Mouse (Mus musculus) hindbrain, embryonic 10.5 days (tissue): ENCODE results near the gene Stx1a. TPM values are rescaled to one million over a fixed set of nuclear protein-coding genes. Genes with fewer than 3 reads are reported as not detected.
A peak's percentile ranks its signal among the peaks of the same experiment; 100 is the strongest.

ENCODE experiments used
- DNase-seq: peaks from one replicate; pipeline ENCODE4 v3.0.0-alpha.2; 2017; ENCODE audit warnings: low spot score
- H3K27ac ChIP-seq: fragments of 300-500 bp; sonication (generic); 2 replicates; pipeline ENCODE4 v1.5.1; 2016; ENCODE audit warnings: mild to moderate bottlenecking, moderate library complexity
- H3K27me3 ChIP-seq: fragments of 300-500 bp; sonication (generic); 2 replicates; pipeline ENCODE4 v1.6.1; 2016; ENCODE audit warnings: mild to moderate bottlenecking; ENCODE audit not compliant: poor library complexity, insufficient read depth, severe bottlenecking
- H3K36me3 ChIP-seq: fragments of 300-500 bp; sonication (generic); 2 replicates; pipeline ENCODE4 v1.6.1; 2016; ENCODE audit warnings: mild to moderate bottlenecking, moderate library complexity
- H3K4me1 ChIP-seq: fragments of 300-500 bp; sonication (generic); replicated peaks from 2 replicates; pipeline ENCODE4 v1.6.1; 2016; ENCODE audit warnings: mild to moderate bottlenecking
- H3K4me3 ChIP-seq: fragments of 300-500 bp; sonication (generic); 2 replicates; pipeline ENCODE4 v1.5.1; 2016; ENCODE audit warnings: mild to moderate bottlenecking, moderate library complexity
- H3K9me3 ChIP-seq: fragments of 300-500 bp; sonication (generic); 2 replicates; pipeline ENCODE4 v1.6.1; 2016; ENCODE audit warnings: mild to moderate bottlenecking, moderate library complexity
- WGBS: fragments of 180-500 bp; shearing (Covaris S2); methylation state at CpG from one replicate; pipeline ENCODE4 v1.1.7; 2016; 5-methylcytosine and 5-hydroxymethylcytosine counted together
- polyA plus RNA-seq: library from polyadenylated mRNA; unstranded; fragments of >200 nt; fragmentation: Nextera tagmentation; extraction: Ambion mirVana; gene quantifications from 2 replicates; pipeline ENCODE4 v1.2.1, GENCODE M21; 2016

The Stx1a gene
- polyA plus RNA-seq, result 17.0 and 20.5 TPM in 2 replicates

DNA sequence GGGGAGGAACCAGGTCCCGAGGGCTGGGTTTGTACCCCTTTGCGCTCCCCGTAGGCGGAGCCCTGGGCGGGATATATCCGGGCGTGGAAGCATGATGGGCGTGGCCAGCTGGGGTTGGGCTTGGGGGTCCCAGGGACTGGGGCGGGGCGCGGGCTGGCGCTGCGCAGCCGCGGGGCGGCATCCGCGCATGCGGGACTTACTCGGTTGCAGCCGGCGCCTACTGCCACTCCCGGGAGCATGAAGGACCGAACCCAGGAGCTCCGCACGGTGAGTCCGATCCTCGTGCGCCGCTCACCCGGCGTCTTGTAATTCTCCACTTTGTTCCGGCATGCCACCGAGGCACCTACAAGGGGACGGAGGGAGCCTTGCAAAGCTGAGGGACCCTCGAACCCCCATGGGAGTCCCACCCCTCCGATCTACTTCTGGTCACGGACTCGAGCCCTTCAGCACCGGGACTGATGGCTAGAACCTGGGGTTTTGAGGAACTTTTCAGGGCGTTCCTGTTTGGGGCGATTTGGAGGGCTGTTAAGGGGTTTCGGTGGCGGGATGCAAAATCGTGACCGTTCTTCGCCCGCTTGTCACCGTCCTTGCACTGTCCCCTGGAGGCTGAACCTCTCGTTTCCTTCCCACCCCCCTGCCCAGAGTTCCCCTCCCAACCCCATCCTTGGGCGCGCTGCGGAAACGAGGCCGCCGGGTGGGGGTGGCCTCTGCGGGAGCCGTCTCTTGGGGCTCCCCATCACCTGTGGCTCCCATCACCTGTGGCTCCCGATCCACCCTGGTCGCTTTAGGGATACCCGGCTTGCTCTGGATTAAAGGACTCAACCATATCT lies at the start of gene Stx1a:
TSS of gene Stx1a (plus strand) at position 139 of the 830 bp plus-strand sequence.
- Histone ChIP-seq H3K27me3 (peaks cover 17% of the 10 kb centered on the region; the same call in 1 of the 2 replicates), H3K27ac (peak within 1 kb of the TSS; percentile 90), H3K9me3 (no peaks in the 10 kb centered on the region), H3K36me3 (no peaks in the 10 kb centered on the region), H3K4me3 (peak within 1 kb of the TSS; percentile 88), H3K4me1 (peaks cover 41% of the 10 kb centered on the region)
- DNase-seq, result peak; percentile 91
- 1% methylated on average over 61 of the region's 61 CpGs for WGBS

DNA sequence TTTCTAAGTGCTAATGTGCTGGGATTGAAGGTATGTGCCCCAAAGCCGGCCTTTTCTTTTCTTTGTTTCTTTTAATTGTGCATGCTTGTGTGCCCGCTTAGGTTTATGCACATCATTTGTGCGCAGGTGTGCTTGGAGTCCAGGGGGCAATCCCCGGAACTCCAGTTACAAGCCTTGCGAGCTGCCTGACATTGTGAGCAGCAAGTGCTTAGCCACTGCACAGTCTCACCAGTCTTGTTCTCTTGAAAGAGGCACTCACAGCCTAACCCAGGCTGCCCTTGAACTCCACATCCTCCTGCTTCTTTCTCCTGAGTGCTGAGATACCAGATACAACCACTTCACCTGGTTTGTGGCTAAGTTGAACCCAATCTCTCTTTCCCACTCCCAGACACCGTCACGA lies 49.8 kb upstream of the Stx1a start:
- WGBS, result 88% methylated on average over 7 of the region's 7 CpGs
- no peak overlapping the region for H3K27ac ChIP-seq
- no peaks in the 10 kb centered on the region for H3K27me3 ChIP-seq
- no peak for DNase-seq
- H3K4me1 ChIP-seq, result no peaks in the 10 kb centered on the region
- no peak overlapping the region for H3K4me3 ChIP-seq
- H3K36me3 ChIP-seq, result no peaks in the 10 kb centered on the region
- H3K9me3 ChIP-seq, result no peaks in the 10 kb centered on the region

DNA sequence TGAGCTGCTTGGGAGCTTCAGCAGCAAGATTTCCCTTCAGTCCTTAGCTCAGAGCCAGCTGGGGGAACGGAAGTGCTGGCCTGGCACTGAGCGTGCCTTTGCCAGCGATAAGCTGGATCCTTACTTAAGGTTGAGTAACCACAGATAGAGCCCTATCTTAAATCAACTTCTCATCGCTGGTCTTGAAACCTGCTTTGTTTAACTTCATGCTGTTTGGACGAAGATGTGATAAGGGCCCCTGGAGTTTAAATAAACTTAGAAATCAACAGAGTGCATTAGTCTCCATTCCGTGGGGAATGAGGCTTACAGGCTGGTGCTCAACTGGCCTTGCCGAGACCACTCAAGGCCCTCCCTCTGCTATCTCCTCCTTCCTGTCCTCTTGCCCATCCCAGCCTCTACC lies 49.0 kb upstream of the Stx1a start:
- Histone ChIP-seq H3K4me1 (no peaks in the 10 kb centered on the region), H3K36me3 (no peaks in the 10 kb centered on the region), H3K9me3 (no peaks in the 10 kb centered on the region), H3K27me3 (no peaks in the 10 kb centered on the region), H3K27ac (no peak overlapping the region), H3K4me3 (no peak overlapping the region)
- DNase-seq, result no peak
- 63% methylated on average over 7 of the region's 7 CpGs for WGBS

DNA sequence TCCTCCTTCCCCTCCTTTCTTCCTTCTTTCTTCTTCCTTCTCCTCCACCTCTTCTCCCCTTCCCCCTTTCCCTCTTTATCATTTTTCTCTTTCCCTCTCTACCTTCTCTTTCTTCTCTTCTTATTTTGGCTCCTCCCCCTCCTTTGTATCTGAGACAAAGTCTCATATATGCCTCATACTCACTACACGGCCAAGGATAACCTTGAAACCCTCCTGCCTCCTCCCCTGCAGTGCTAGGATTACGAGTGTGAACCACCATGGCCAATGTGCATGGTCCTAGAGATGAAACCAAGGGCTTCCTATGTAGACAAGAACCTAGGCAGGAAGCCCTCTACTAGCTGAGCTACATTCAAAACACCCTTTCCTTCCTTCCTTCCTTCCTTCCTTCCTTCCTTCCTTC lies 48.4 kb upstream of the Stx1a start:
- H3K4me1 ChIP-seq, result no peaks in the 10 kb centered on the region
- WGBS, result 59% methylated on average over 2 of the region's 2 CpGs
- no peak for DNase-seq
- no peaks in the 10 kb centered on the region for H3K36me3 ChIP-seq
- H3K4me3 ChIP-seq, result no peak overlapping the region
- no peak overlapping the region for H3K27ac ChIP-seq
- H3K9me3 ChIP-seq, result no peaks in the 10 kb centered on the region
- no peaks in the 10 kb centered on the region for H3K27me3 ChIP-seq

DNA sequence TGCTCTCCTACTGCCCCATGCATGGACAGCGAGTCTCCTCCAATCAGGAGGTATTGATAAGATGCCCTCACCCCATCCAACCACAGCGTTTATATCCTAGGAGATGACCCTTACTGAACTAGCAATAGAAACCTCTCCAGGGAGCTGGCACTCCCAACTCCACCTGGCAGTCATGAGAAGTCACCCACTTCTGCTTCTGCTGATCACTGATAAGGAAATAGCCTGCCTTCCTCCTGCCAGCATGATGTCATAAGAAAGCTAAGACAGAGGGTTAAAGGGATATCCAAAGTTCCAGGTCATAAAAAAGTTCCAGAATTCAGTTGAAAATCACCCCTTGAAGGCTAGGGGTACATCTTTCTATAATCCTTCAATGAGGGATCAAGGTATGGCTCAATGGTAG lies 47.1 kb upstream of the Stx1a start:
- Histone ChIP-seq H3K4me3 (no peak overlapping the region), H3K27ac (no peak overlapping the region), H3K4me1 (no peaks in the 10 kb centered on the region), H3K9me3 (no peaks in the 10 kb centered on the region), H3K27me3 (no peaks in the 10 kb centered on the region), H3K36me3 (no peaks in the 10 kb centered on the region)
- 88% methylated on average over 2 of the region's 2 CpGs for WGBS
- DNase-seq, result no peak

DNA sequence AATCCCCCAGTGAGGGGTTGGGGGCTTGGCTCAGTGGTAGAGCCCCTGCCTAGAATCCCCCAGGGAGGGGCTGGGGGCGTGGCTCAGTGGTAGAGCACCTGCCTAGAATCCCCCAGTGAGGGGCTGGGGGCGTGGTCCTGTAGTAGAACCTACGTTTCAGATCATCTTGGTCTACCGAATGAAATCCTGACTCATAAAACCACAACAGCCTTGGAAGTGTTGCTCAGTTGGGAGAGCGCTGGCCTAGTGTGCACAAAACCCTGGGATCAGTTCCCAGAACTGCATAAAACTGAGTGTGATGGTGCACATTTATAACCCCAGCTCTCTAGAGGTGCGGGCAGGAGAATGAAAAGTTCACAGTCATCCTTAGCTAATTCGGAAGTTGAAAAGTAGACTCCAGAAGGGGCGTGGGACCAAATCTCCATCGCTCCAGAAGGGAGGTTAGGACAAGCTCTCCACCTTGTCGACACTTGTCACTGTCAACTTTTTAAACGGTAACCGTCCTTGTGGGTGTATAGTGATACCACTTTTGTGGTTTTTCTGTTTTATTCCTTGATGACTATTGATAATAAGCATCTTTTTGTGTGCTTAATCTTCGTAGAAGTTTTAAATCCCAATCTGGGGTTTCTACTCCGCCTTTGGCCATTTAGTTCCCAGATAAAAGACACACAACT lies 46.6 kb upstream of the Stx1a start:
- 84% methylated on average over 14 of the region's 14 CpGs for WGBS
- Histone ChIP-seq H3K27ac (no peak overlapping the region), H3K9me3 (no peaks in the 10 kb centered on the region), H3K4me1 (no peaks in the 10 kb centered on the region), H3K36me3 (no peaks in the 10 kb centered on the region), H3K27me3 (no peaks in the 10 kb centered on the region), H3K4me3 (no peak overlapping the region)
- DNase-seq, result no peak

DNA sequence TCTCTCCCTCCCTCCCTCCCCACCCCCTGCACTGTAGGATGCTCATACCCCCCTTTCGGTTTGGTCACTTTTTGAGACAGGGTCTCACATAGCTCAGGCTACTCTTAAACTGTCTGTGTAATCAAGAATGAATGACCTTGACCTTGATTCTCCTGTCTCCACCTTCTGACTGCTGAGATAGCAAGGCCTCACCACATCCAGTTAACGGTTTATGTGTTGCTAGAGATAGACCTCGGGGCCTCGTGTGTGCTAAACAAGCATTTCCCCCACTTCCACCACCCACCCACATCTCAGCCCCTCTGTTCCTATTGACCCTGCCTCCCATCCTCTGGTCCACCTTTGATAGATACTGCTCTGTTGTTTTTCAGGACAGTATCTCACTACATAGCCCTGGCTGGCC lies 45.4 kb upstream of the Stx1a start:
- Histone ChIP-seq H3K36me3 (no peaks in the 10 kb centered on the region), H3K4me3 (no peak overlapping the region), H3K4me1 (no peaks in the 10 kb centered on the region), H3K27me3 (no peaks in the 10 kb centered on the region), H3K9me3 (no peaks in the 10 kb centered on the region), H3K27ac (no peak overlapping the region)
- DNase-seq, result no peak
- WGBS, result 84% methylated on average over 4 of the region's 4 CpGs

DNA sequence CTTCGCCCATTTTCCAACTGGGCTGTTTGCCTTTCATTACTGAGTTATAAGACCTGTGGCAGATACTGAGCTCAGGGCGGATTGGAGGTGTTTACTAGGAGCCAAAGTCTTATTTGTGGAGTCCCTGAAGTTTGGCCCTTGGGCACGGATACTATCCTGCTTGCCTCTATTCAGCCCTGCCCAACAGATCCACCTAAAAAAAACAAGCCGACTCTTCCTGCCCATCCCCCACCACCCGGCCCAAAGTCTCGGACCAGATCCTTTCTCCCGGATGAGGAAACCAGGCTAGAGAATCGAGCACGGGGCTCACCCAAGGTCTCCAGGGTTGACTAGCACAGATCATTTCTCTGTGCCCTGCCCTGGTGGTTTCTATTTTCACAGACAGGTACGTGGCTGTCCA lies 42.1 kb upstream of the Stx1a start:
- Histone ChIP-seq H3K9me3 (no peaks in the 10 kb centered on the region), H3K27ac (no peak overlapping the region), H3K27me3 (peaks cover 25% of the 10 kb centered on the region), H3K36me3 (no peaks in the 10 kb centered on the region), H3K4me3 (no peak overlapping the region), H3K4me1 (peaks cover 33% of the 10 kb centered on the region)
- DNase-seq, result no peak
- 61% methylated on average over 10 of the region's 10 CpGs for WGBS

DNA sequence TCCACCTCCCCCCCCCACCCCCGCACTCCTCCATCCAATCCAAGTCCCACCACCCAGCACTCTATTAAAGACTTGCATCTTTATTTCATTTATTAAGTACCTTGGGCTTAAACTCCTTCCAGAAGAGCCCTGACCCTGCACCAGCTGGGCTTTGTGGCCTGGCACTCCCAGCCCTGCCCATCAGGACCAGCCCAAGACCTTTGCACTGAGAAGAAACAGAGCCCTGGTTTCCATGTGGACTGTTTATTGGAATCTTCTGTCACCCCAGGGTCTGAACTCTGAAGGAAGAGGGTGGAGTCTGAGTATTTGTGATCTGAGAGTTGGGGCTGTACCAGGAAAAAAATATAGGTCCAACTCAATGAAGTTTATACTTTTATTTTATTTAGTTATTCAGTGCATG lies 40.2 kb upstream of the Stx1a start:
- no peaks in the 10 kb centered on the region for H3K36me3 ChIP-seq
- H3K4me3 ChIP-seq, result no peak overlapping the region
- H3K9me3 ChIP-seq, result no peaks in the 10 kb centered on the region
- peaks cover 44% of the 10 kb centered on the region for H3K27me3 ChIP-seq
- H3K4me1 ChIP-seq, result peaks cover 44% of the 10 kb centered on the region
- H3K27ac ChIP-seq, result no peak overlapping the region
- DNase-seq, result no peak
- WGBS, result 90% methylated on average over 1 of the region's 1 CpGs

DNA sequence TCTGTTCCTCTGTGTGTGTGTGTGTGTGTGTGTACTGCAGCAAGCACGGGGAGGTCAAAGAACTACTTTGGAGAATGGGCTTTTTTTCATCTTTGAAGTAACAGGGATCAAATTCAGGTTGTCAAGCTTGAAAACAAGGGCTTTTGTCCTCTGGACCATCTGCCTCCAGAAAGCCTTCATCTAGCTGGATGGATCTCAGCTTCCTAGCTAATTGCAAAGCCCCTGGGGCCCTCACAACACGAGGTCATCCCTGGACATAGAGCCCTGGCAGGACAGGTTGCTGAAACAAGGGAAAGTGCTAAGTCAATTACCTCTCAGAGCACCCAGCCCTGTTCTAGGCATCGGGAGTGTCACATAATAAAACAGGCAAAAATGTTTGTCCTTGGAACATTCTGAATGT lies 39.5 kb upstream of the Stx1a start:
- peaks cover 51% of the 10 kb centered on the region for H3K27me3 ChIP-seq
- peaks cover 44% of the 10 kb centered on the region for H3K4me1 ChIP-seq
- 9% methylated on average over 3 of the region's 3 CpGs for WGBS
- peak; percentile 30 for DNase-seq
- H3K4me3 ChIP-seq, result no peak overlapping the region
- H3K9me3 ChIP-seq, result no peaks in the 10 kb centered on the region
- peak overlapping the region; percentile 76 for H3K27ac ChIP-seq
- no peaks in the 10 kb centered on the region for H3K36me3 ChIP-seq

DNA sequence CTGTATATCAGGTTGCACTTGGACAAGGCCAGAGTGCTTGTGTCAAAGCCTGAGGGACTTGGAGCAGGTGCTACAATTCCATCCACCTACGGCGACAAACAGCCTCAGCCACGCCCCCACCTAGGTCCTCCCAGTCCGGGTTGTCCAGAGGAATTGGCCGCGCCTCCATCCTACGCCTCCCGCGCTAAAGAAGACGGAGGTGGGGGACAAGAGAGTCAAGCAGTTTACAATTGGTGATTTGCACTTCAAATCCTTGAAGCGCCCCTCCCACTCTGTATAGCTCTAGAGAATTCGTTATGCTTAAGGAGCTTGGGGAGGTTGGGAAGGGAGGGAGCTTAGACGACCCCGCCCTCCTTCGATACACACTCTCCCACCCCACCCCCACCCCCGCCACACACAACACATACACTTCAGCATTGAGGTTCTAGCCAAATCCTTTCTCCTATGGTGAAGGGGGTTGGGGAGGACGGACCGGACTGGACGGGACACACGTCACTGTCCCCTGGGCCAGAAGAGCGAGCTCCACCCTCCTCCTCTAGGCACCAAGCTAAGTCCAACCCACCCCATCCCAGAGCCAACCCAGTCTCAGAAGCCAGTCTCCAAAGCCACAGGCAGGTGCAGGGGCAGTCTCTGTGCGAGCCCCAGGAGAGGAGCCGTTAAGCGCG lies 37.5 kb upstream of the Stx1a start, which contains the start of gene Cldn3:
TSS of gene Cldn3 (plus strand) at position 582 of the 665 bp plus-strand sequence.
- Histone ChIP-seq H3K27me3 (peaks cover 65% of the 10 kb centered on the region), H3K27ac (peak within 1 kb of the TSS; percentile 66), H3K36me3 (no peaks in the 10 kb centered on the region), H3K4me1 (peaks cover 44% of the 10 kb centered on the region), H3K4me3 (peak within 1 kb of the TSS; percentile 42), H3K9me3 (no peaks in the 10 kb centered on the region)
- under 1% methylated on average over 25 of the region's 25 CpGs for WGBS
- DNase-seq, result peak; percentile 46

DNA sequence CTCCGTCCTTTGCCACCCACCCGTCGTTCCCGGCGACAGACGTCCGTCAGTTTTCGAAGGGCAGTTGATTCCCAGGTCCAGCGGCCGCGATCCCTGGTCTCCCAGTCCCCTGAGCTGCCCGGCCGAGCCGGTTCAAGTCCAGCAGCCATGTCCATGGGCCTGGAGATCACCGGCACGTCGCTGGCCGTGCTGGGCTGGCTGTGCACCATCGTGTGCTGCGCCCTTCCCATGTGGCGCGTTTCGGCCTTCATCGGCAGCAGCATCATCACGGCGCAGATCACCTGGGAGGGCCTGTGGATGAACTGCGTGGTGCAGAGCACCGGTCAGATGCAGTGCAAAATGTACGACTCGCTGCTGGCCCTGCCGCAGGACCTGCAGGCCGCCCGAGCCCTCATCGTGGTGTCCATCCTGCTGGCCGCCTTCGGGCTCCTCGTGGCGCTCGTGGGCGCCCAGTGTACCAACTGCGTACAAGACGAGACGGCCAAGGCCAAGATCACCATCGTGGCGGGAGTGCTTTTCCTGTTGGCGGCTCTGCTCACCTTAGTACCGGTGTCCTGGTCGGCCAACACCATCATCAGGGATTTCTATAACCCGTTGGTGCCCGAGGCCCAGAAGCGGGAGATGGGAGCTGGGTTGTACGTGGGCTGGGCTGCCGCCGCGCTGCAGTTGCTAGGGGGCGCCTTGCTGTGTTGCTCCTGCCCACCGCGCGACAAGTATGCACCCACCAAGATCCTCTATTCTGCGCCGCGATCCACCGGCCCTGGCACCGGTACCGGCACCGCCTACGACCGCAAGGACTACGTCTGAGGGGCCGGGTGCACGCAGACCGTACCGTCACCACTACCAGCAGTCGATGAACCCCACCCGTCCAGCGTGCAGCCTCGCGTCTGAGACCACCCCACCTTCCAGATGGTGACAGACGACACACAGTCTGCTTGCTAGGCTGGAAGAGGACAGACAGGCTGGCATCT lies 36.7 kb upstream of the Stx1a start:
- Histone ChIP-seq H3K27me3 (peaks cover 65% of the 10 kb centered on the region), H3K4me1 (peaks cover 44% of the 10 kb centered on the region), H3K36me3 (no peaks in the 10 kb centered on the region), H3K4me3 (peak overlapping the region; percentile 42), H3K27ac (peak overlapping the region; percentile 66), H3K9me3 (no peaks in the 10 kb centered on the region)
- DNase-seq, result peak; percentile 46
- WGBS, result 3% methylated on average over 79 of the region's 79 CpGs
